In genomic region chr7:144612829-144613228, GRCm38 (mm10) we compare ENCODE assay signal across 15 mouse cellular contexts. TPM values are rescaled to one million over a fixed set of nuclear protein-coding genes. Genes with fewer than 3 reads are reported as not detected.
DNase-seq lines count a peak whose midpoint lies in the region; ATAC-seq lines count a peak whose summit lies in the region.
"Had no signal": no experiment of that assay in that cellular context is flagged by ENCODE, and none has a peak within 500 bp of the region (broad histone marks: within the 10 kb centered on the region; RNA-seq: fewer than 3 reads in every experiment).

No protein-coding gene starts in this region.

- DNase-seq in left cerebral cortex, postnatal 4 days = peak; percentile 68
- DNase-seq in left cerebral cortex, postnatal 14 days (ENCODE audit: low spot score in 2 of 2) = no peak
- peak; percentile 33 for DNase-seq in urinary bladder, postnatal 14 days (ENCODE audit: low spot score)
- DNase-seq in urinary bladder, postnatal 36 days (ENCODE audit: low spot score in 2 of 2) = no peak
- no peak for DNase-seq in testis, postnatal 10 days (ENCODE audit: low spot score)
- DNase-seq in layer of hippocampus, adult 11-12 months (ENCODE audit: low spot score) = no peak
- DNase-seq: cerebellum, adult 11 months; heart, adult 2 months; heart, postnatal 14 days; liver; lung, embryonic 14.5 days; thymus, postnatal 4 days had no signal

- peak overlapping the region; percentile 78 for H3K27ac ChIP-seq in embryonic facial prominence, embryonic 15.5 days (replicated peaks)
- H3K27ac ChIP-seq: heart, adult 2 months had no signal

- peaks cover 14% of the 10 kb centered on the region for H3K4me1 ChIP-seq in embryonic facial prominence, embryonic 15.5 days

- intact Hi-C loops in left cerebral cortex, postnatal 4 days (cut with DNase I) = no loop called here
- intact Hi-C loops in left cerebral cortex, postnatal 14 days (cut with DNase I) = no loop called here

- no peak for ATAC-seq in embryonic facial prominence, embryonic 15.5 days (ENCODE audit: insufficient number of reproducible peaks, low FRiP score, low TSS enrichment, low read depth)
- ATAC-seq: forebrain, embryonic 16.5 days; intestine, embryonic 16.5 days had no signal

- H3K9ac ChIP-seq in embryonic facial prominence, embryonic 15.5 days = no peak overlapping the region
- H3K9ac ChIP-seq: lung, embryonic 14.5 days had no signal

- H3K4me3 ChIP-seq in embryonic facial prominence, embryonic 15.5 days (replicated peaks) = no peak overlapping the region
- H3K4me3 ChIP-seq: heart, adult 2 months had no signal

- H3K4me2 ChIP-seq in embryonic facial prominence, embryonic 15.5 days (replicated peaks) = no peak overlapping the region
- H3K4me2 ChIP-seq: lung, embryonic 14.5 days had no signal

- no peaks in the 10 kb centered on the region for H3K9me3 ChIP-seq in embryonic facial prominence, embryonic 15.5 days (replicated peaks)

- H3K27me3 ChIP-seq in embryonic facial prominence, embryonic 15.5 days = no peaks in the 10 kb centered on the region

- no peaks in the 10 kb centered on the region for H3K36me3 ChIP-seq in embryonic facial prominence, embryonic 15.5 days

- 54% methylated on average over 4 of the region's 4 CpGs for WGBS in embryonic facial prominence, embryonic 15.5 days

RNA-seq across cellular contexts. Expression of gene Fadd, which starts 30.6 kb away (rescaled TPM):
- total RNA-seq in left cerebral cortex, postnatal 4 days (2021) = 1 to 10 TPM; 3.5 to 4.3 TPM
- total RNA-seq in left cerebral cortex, postnatal 14 days (2021) = 1 to 10 TPM; 2.0 to 2.3 TPM
- 9.7 and 10.6 TPM in 2 replicates for polyA plus RNA-seq in embryonic facial prominence, embryonic 15.5 days (2015; fragmentation: Nextera tagmentation; extraction: Ambion mirVana)

RNA-seq across cellular contexts. Expression of gene Ppfia1, which starts 59.3 kb away (rescaled TPM):
- total RNA-seq in left cerebral cortex, postnatal 4 days (2021) = 10 to 100 TPM; 47.3 to 48.6 TPM
- 10 to 100 TPM; 33.0 to 34.6 TPM for total RNA-seq in left cerebral cortex, postnatal 14 days (2021)
- polyA plus RNA-seq in embryonic facial prominence, embryonic 15.5 days (2015; fragmentation: Nextera tagmentation; extraction: Ambion mirVana) = 41.2 and 42.3 TPM in 2 replicates

Comparison
In these comparisons a context has a peak if more than half of its experiments do, and no peak if none do; other contexts are left out.
1. DNase-seq: peak in left cerebral cortex, postnatal 4 days (single experiment) and urinary bladder, postnatal 14 days (single experiment); none in left cerebral cortex, postnatal 14 days (0 of 2), urinary bladder, postnatal 36 days (0 of 2), testis, postnatal 10 days (single experiment) and layer of hippocampus, adult 11-12 months (single experiment).